Mouse (Mus musculus) heart, embryonic 16.5 days (tissue): ENCODE measurements around the gene Mrpl55. TPM values are rescaled to one million over a fixed set of nuclear protein-coding genes. Genes with fewer than 3 reads are reported as not detected.

ENCODE experiments used
- ATAC-seq: fragments of 200-750 bp; cut with Nextera tagmentation; replicated peaks from 2 replicates; pipeline ENCODE4 v1.8.0; 2017; ENCODE audit warnings: moderate number of reproducible peaks; ENCODE audit not compliant: insufficient read depth, low FRiP score; ENCODE audit errors: extremely low read depth
- H3K27ac ChIP-seq: fragments of 300-500 bp; sonication (generic); 2 replicates; pipeline ENCODE4 v1.5.1; 2014; ENCODE audit warnings: mild to moderate bottlenecking, low read length, control low read depth, moderate library complexity
- H3K27me3 ChIP-seq: fragments of 300-500 bp; sonication (generic); 2 replicates; pipeline ENCODE4 v1.6.1; 2014; ENCODE audit warnings: low read length, mixed read lengths; ENCODE audit not compliant: control insufficient read depth, insufficient read depth
- H3K36me3 ChIP-seq: fragments of 300-500 bp; sonication (generic); 2 replicates; pipeline ENCODE4 v1.6.1; 2014; ENCODE audit not compliant: control insufficient read depth, insufficient read depth
- H3K4me1 ChIP-seq: fragments of 300-500 bp; sonication (generic); 2 replicates; pipeline ENCODE4 v1.6.1; 2014; ENCODE audit warnings: low read length, mixed read lengths; ENCODE audit not compliant: control insufficient read depth, insufficient read depth
- H3K4me2 ChIP-seq: fragments of 300-500 bp; sonication (generic); 2 replicates; pipeline ENCODE4 v1.6.1; 2014; ENCODE audit warnings: low read depth, mild to moderate bottlenecking, control low read depth, low read length
- H3K4me3 ChIP-seq: fragments of 300-500 bp; sonication (generic); 2 replicates; pipeline ENCODE4 v1.5.1; 2014; ENCODE audit warnings: mild to moderate bottlenecking, control low read depth, low read length
- H3K9ac ChIP-seq: fragments of 300-500 bp; sonication (generic); 2 replicates; pipeline ENCODE4 v1.6.1; 2014; ENCODE audit warnings: low read length, control low read depth
- H3K9me3 ChIP-seq: fragments of 300-500 bp; sonication (generic); replicated peaks from 2 replicates; pipeline ENCODE4 v1.6.1; 2016; ENCODE audit warnings: low read length; ENCODE audit not compliant: control insufficient read depth
- WGBS: fragments of 180-500 bp; shearing (Covaris S2); extraction: QIAGEN DNeasy Blood & Tissue Kit; methylation state at CpG from one replicate; pipeline ENCODE4 v1.1.7; 2014; 5-methylcytosine and 5-hydroxymethylcytosine counted together
- polyA plus RNA-seq: library from polyadenylated mRNA; unstranded; fragments of >200 nt; fragmentation: Nextera tagmentation; extraction: Ambion mirVana; gene quantifications from 2 replicates; pipeline ENCODE4 v1.2.1, GENCODE M21; 2015

Mrpl55 gene
- polyA plus RNA-seq, 1 experiment from 2014 or later = 115 TPM

DNA sequence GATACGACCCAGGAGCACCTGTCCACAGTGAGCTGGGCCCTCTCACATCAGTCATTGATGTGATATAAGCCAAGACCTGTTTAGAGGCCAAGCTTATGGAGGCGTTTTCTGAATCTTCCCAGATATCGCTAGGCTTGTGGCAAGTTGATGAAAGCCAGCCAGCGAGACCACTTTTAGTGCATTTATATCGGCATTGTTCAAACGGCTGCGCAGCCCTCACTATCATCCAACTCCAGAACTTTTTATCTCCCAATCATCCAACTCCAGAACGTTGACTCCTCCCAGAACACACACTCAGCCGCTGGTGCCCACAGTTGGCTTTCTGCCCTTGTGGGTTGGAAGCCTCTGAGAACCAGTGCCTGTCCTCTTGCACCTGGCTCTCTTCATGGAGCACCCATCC is 37.9 kb upstream of the Mrpl55 start:
- Histone ChIP-seq H3K4me1 (peaks cover 24% of the 10 kb centered on the region), H3K27ac (peak overlapping the region; percentile 99), H3K27me3 (no peaks in the 10 kb centered on the region), H3K36me3 (no peaks in the 10 kb centered on the region), H3K4me3 (peak overlapping the region; percentile 67; the same call in 1 of the 2 replicates), H3K9me3 (no peaks in the 10 kb centered on the region), H3K4me2 (peak overlapping the region; percentile 67), H3K9ac (peak overlapping the region; percentile 93; the same call in 1 of the 2 replicates)
- ATAC-seq = no peak
- 51% methylated on average over 9 of the region's 9 CpGs for WGBS

DNA sequence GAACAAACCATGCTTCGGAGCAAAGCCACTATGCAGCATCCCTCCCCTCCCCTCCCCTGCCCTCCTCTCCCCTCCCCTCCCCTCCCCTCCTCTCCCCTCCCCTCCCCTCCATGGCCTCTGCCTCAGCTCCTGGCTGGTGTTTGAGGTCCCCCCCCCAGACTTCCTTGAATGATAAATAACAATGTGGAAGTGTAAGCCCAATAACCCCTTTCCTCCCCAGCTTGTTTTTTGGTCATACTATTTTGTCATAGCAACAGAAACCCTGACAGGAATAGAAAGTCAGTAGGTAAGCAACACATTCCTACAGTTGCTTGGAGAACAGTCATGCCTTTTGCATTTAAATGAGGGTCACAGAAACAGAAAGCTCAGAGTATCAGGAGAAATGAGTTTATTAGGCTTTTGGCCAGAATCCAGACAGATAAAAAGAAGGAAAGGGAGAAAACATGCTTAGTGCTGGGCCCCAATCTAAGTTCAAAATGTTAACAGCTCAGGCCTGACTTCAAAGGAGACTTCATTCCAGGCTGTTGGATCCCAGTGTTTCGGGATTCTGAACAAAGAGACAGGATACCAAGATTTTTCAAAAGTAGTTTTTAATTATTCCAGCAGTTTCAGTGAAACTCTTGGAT is 36.6 kb upstream of the Mrpl55 start:
- no peak for ATAC-seq
- Histone ChIP-seq H3K36me3 (no peaks in the 10 kb centered on the region), H3K27me3 (no peaks in the 10 kb centered on the region), H3K9me3 (no peaks in the 10 kb centered on the region), H3K4me3 (no peak overlapping the region), H3K4me2 (no peak overlapping the region), H3K27ac (peak overlapping the region; percentile 47; the same call in 1 of the 2 replicates), H3K9ac (no peak overlapping the region), H3K4me1 (peaks cover 24% of the 10 kb centered on the region)
- WGBS = 43% methylated on average over 2 of the region's 2 CpGs

DNA sequence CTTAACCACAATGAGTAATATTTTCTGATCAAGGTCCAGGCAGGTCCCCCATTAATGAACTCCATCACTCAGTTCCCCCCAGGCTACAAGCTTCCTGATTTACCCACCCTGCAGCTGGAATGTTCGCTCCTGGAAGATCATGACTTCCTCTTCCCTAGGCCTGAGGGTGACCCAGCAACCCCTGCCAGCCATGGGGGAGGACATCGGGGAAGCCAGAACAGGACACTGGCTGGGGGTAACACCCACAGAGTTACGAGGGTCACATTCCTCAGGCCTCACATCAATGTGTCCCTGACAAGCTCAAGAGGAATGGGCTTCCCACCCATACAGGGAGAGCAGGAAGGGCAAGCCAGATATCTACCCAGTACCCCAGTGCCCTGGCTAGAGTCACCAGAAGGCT is 32.5 kb upstream of the Mrpl55 start:
- no peak overlapping the region for H3K9ac ChIP-seq
- WGBS = 34% methylated on average over 3 of the region's 3 CpGs
- H3K9me3 ChIP-seq = no peaks in the 10 kb centered on the region
- H3K4me1 ChIP-seq = 0 out of 2 replicates have a peak, but pooled peaks cover 3% of the 10 kb centered on the region
- no peak overlapping the region for H3K4me2 ChIP-seq
- H3K4me3 ChIP-seq = no peak overlapping the region
- H3K27ac ChIP-seq = no peak overlapping the region
- H3K36me3 ChIP-seq = no peaks in the 10 kb centered on the region
- peaks cover 9% of the 10 kb centered on the region for H3K27me3 ChIP-seq
- no peak for ATAC-seq

DNA sequence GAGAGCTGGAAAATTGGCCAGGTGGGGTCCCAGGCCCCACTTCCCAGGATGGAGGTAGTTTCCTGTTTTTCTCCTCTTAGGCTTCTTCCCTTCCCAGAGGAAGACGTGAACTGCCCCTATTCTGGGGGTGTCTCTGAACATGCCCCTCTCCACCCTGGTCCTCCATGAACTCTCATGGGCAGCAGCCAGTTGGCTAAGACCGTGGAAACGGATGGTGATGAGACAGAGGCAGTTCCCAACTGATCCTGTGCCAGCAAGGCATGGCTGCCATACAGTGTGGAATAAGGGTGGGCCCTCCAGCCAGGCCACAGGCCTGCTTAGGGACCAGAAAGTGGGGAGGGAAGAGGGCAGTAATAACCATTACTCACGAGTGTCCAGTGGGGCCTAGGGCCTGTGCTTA is 31.7 kb upstream of the Mrpl55 start:
- 0 out of 2 replicates have a peak, but pooled peaks cover 3% of the 10 kb centered on the region for H3K4me1 ChIP-seq
- no peak overlapping the region for H3K4me2 ChIP-seq
- WGBS = 65% methylated on average over 4 of the region's 4 CpGs
- peaks cover 17% of the 10 kb centered on the region for H3K27me3 ChIP-seq
- H3K4me3 ChIP-seq = no peak overlapping the region
- no peaks in the 10 kb centered on the region for H3K9me3 ChIP-seq
- no peak for ATAC-seq
- no peak overlapping the region for H3K27ac ChIP-seq
- H3K36me3 ChIP-seq = no peaks in the 10 kb centered on the region
- no peak overlapping the region for H3K9ac ChIP-seq

DNA sequence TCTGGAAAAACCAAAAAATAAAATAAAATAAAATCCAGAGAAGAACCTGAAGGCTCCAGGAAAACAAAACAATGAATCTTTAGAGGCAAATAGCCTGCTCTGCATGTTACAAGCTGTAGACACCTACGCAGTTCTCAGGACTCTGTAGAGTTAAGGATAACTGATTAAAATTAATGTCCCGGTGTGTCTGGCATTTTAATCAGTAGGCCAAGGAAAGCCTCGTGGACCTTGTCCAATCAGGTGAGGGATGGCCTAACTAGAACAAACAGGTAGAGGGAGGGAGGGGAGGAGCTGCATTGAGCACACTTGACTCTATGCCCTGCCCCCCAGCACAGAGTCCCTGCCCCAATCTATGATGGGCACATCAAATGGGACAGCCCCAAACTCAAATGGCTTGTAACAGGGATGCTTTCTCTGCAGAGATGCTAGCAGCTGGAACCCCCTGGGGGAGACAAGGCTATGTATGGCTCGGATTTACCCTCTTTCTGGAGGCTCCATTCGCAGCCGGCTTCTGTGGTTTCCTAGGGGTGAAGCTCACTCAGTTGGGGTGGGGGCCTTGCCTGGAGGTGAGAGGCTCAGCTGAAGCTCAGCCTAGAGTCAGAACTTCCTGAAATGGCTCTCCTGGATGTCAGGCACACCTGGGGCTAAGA is 28.0 kb upstream of the Mrpl55 start:
- no peak overlapping the region for H3K4me3 ChIP-seq
- H3K36me3 ChIP-seq = no peaks in the 10 kb centered on the region
- peaks cover 4% of the 10 kb centered on the region; the same call in 1 of the 2 replicates for H3K4me1 ChIP-seq
- H3K4me2 ChIP-seq = no peak overlapping the region
- WGBS = 57% methylated on average over 6 of the region's 6 CpGs
- no peaks in the 10 kb centered on the region for H3K9me3 ChIP-seq
- H3K27me3 ChIP-seq = peaks cover 43% of the 10 kb centered on the region
- H3K27ac ChIP-seq = no peak overlapping the region
- H3K9ac ChIP-seq = no peak overlapping the region
- no peak for ATAC-seq

DNA sequence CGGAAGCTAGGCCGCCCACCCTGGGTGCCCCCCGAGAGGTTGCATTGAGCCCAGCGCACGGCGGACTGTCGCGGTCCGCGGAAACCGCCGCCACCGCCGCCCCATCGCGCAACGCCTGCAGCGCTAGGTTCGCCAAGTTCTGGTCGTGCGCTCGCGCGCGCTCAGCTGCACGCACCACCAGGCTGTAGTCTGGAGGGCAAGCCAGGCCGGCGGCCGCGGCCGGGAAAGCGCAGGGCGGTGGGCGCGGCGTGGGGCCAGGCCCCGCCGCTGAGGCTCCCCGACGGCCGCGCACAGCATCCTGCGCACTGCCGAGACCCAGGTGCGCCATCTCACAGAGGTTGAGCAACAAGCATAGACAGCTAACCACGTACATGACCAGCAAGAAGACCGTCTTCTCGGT is 25.8 kb upstream of the Mrpl55 start:
- H3K27me3 ChIP-seq = peaks cover 43% of the 10 kb centered on the region
- ATAC-seq = no peak
- WGBS = 3% methylated on average over 48 of the region's 48 CpGs

DNA sequence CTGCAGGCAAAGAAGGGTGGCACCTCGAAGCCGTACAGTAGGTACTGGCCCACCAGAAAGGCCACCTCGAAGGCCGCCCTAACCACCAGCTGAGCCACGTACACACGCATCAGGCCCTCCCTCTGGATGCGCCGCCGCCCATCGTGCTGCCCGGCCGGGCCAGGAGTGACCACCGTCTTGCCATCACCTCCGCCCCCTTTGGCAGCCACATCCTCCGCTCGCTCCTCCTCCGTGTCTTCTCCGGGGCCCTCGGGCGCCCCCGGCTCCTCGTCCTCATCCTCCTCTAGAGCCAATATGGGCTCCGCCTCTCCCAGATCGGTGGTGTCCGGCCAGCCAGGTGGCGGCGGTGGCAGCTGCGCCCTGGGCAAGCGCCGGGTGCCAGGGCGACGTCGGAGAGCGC is 25.4 kb upstream of the Mrpl55 start:
- Histone ChIP-seq H3K4me3 (peak overlapping the region; percentile 37), H3K36me3 (no peaks in the 10 kb centered on the region), H3K9me3 (no peaks in the 10 kb centered on the region), H3K27ac (no peak overlapping the region), H3K4me2 (peak overlapping the region; percentile 52), H3K27me3 (peaks cover 43% of the 10 kb centered on the region), H3K4me1 (peaks cover 11% of the 10 kb centered on the region), H3K9ac (0 out of 2 replicates have a peak overlapping the region, but pooled peaks have one; percentile 33)
- no peak for ATAC-seq
- WGBS = 4% methylated on average over 34 of the region's 34 CpGs

More for the DNA sequence above, 25.8 kb upstream of the Mrpl55 start:
- Histone ChIP-seq H3K4me2 (peak overlapping the region; percentile 52), H3K9ac (peak overlapping the region; percentile 33; the same call in 1 of the 2 replicates), H3K27ac (no peak overlapping the region), H3K9me3 (no peaks in the 10 kb centered on the region), H3K36me3 (no peaks in the 10 kb centered on the region), H3K4me3 (peak overlapping the region; percentile 37), H3K4me1 (peaks cover 11% of the 10 kb centered on the region)

DNA sequence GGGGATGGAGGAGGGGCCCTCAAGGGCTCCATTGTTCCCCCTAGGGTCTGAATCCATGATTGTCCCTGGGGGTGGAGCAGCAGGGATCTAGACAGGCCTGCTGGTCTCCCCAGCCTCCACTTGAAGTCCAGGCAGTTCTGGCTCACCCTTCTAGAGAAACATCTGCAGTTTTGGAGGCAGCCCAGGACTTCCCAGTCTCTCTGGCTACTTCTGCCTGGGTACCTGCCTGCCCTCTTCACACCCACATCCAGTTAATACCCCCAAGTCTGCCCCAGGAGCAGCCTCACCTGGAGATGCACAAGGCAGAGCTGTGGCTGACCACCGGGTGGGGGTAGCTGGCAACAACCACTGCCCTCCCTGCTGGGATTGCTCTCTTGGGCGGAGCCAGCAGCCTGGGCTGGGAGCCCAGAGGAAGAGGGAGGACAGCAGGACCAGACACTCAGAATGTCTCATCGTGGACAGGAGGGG is 19.4 kb upstream of the Mrpl55 start, which contains the start of gene Gjc2:
Gjc2 (minus strand) TSS at position 350 of the 468 bp plus-strand sequence.
- WGBS = 23% methylated on average over 3 of the region's 3 CpGs
- Histone ChIP-seq H3K9me3 (no peaks in the 10 kb centered on the region), H3K4me2 (peak within 1 kb of the TSS; percentile 31; the same call in 1 of the 2 replicates), H3K9ac (peak within 1 kb of the TSS; percentile 26), H3K36me3 (peaks cover 14% of the 10 kb centered on the region), H3K4me1 (peaks cover 20% of the 10 kb centered on the region), H3K27me3 (peaks cover 3% of the 10 kb centered on the region), H3K27ac (peak within 1 kb of the TSS; percentile 81), H3K4me3 (no peak within 1 kb of the TSS)
- peak; percentile 59 for ATAC-seq

DNA sequence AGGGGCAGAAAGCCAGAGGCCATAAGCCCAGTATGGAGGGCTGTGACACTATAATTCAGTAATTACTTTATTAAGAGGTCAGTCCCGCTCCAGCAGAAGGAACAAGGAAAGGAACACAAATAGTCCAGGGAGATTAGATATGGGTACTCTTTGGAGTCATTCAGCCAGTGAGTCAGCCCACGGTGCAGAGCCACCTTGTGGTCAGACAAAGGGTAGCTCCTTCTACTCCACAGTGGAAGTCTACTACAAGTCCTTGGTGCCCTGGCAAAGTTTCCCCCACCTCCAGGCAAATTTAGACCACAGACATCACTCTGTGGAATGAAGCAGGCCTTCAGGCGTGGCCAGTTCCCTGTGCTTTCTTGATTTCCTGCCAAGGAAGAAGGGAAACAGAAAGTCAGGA is 18.5 kb upstream of the Mrpl55 start:
- Histone ChIP-seq H3K9me3 (no peaks in the 10 kb centered on the region), H3K9ac (peak overlapping the region; percentile 26), H3K4me3 (no peak overlapping the region), H3K27ac (peak overlapping the region; percentile 81), H3K27me3 (no peaks in the 10 kb centered on the region), H3K4me2 (peak overlapping the region; percentile 31; the same call in 1 of the 2 replicates), H3K4me1 (peaks cover 20% of the 10 kb centered on the region), H3K36me3 (peaks cover 14% of the 10 kb centered on the region)
- WGBS = 13% methylated on average over 3 of the region's 3 CpGs
- ATAC-seq = peak; percentile 71
